Comparison of ENCODE assay signal across 12 mouse cellular contexts in the genomic region with DNA sequence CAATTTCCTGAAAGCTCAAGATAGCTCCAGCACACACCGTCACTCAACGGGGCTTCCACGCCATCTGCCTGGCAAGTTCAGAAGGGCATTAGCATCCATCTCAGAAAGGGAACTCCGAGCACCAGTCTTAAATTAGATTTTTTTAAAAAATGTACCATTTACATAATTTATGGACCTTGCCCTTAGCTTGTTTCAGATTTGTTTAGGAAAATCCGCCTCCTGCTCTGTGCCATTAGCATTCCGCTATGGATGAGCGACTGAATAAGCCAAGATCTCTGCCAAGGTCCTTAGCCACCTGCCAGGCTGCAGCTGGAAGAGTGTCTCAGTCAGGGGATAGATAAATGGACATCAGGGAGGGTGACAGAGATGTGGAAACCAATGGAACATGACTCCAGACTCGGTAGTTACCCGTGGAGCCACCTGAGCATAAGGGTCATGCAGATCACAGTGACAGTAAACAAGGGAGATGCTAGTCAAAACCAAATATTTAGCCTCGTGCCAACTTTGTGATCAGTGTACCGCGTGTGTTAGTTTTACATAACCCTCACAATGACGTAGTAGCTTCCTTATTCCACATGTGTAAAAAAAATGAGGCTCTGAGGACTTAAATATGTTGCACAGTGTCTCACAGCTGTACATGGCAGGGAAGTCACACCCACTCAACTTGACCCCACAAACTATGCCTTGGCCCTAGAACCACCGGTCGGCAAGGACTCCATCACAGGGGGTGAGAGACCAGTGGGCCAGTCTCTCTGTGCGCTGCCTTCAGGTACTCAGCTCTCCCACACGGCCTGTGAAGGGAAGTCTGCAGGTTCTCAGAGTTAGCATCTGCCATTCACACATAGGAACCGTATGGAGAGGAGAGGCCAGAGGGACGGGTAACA. TPM values are rescaled to one million over a fixed set of nuclear protein-coding genes. Genes with fewer than 3 reads are reported as not detected.
DNase-seq lines count a peak whose midpoint lies in the region; ATAC-seq and TF ChIP-seq lines count a peak whose summit lies in the region.
"Had no signal": no experiment of that assay in that cellular context is flagged by ENCODE, and none has a peak within 500 bp of the region (broad histone marks: within the 10 kb centered on the region; RNA-seq: fewer than 3 reads in every experiment).

No protein-coding gene starts in this region.

- peaks cover 34% of the 10 kb centered on the region for H3K4me1 ChIP-seq in liver, adult 2 months (ENCODE audit: control insufficient read depth, insufficient read depth, low read length)
- H3K4me1 ChIP-seq in liver, embryonic 12.5 days, result peaks cover 7% of the 10 kb centered on the region; the same call in 1 of the 2 replicates
- peaks cover 25% of the 10 kb centered on the region for H3K4me1 ChIP-seq in kidney, embryonic 15.5 days
- peaks cover 6% of the 10 kb centered on the region; the same call in 1 of the 2 replicates for H3K4me1 ChIP-seq in neural tube, embryonic 15.5 days
- H3K4me1 ChIP-seq: embryonic facial prominence, embryonic 13.5 days had no signal

- H3K4me2 ChIP-seq in liver, embryonic 12.5 days, result no peak overlapping the region
- H3K4me2 ChIP-seq in kidney, embryonic 15.5 days, result no peak overlapping the region
- H3K4me2 ChIP-seq in neural tube, embryonic 15.5 days, result no peak overlapping the region
- H3K4me2 ChIP-seq: embryonic facial prominence, embryonic 13.5 days had no signal

- no peaks in the 10 kb centered on the region for H3K27me3 ChIP-seq in liver, adult 2 months (ENCODE audit: control insufficient read depth, insufficient read depth, low read length)
- H3K27me3 ChIP-seq in liver, embryonic 12.5 days (replicated peaks), result no peaks in the 10 kb centered on the region
- H3K27me3 ChIP-seq in kidney, embryonic 15.5 days, result no peaks in the 10 kb centered on the region
- H3K27me3 ChIP-seq in neural tube, embryonic 15.5 days (replicated peaks), result no peaks in the 10 kb centered on the region
- H3K27me3 ChIP-seq: embryonic facial prominence, embryonic 13.5 days; megakaryocyte, embryonic 14.5 days had no signal

- peaks cover 7% of the 10 kb centered on the region; the same call in 1 of the 2 replicates for H3K36me3 ChIP-seq in liver, adult 2 months (ENCODE audit: control insufficient read depth, insufficient read depth, low read length)
- no peaks in the 10 kb centered on the region for H3K36me3 ChIP-seq in liver, embryonic 12.5 days
- H3K36me3 ChIP-seq in kidney, embryonic 15.5 days, result no peaks in the 10 kb centered on the region
- H3K36me3 ChIP-seq in neural tube, embryonic 15.5 days, result no peaks in the 10 kb centered on the region
- H3K36me3 ChIP-seq: embryonic facial prominence, embryonic 13.5 days; limb, embryonic 10.5 days had no signal

- peak overlapping the region; percentile 91 for H3K27ac ChIP-seq in liver, adult 2 months (replicated peaks; ENCODE audit: insufficient read depth, low read depth, low read length)
- no peak overlapping the region for H3K27ac ChIP-seq in liver, embryonic 12.5 days
- peak overlapping the region; percentile 84 for H3K27ac ChIP-seq in kidney, embryonic 15.5 days
- peak overlapping the region; percentile 18 for H3K27ac ChIP-seq in neural tube, embryonic 15.5 days (replicated peaks)
- H3K27ac ChIP-seq: embryonic facial prominence, embryonic 13.5 days; limb, embryonic 10.5 days had no signal

- 0 out of 2 replicates have a peak, but pooled peaks have one; percentile 8 for TF ChIP-seq CTCF in liver, adult 2 months (IDR thresholded peaks at IDR 0.05; ENCODE audit: low read depth, low read length)

- WGBS in liver, adult 2 months, result 22% methylated on average over 19 of the region's 19 CpGs
- WGBS in liver, embryonic 12.5 days (ENCODE audit: insufficient replicate concordance), result 67% methylated on average over 19 of the region's 19 CpGs
- WGBS in kidney, embryonic 15.5 days, result 48% methylated on average over 19 of the region's 19 CpGs
- WGBS in neural tube, embryonic 15.5 days, result 57% methylated on average over 19 of the region's 19 CpGs

- intact Hi-C loops in gastrocnemius, postnatal 14 days (cut with DNase I; ENCODE audit: low total_unique reads), result no loop called here

- peak overlapping the region; percentile 22 for H3K9ac ChIP-seq in liver, adult 2 months (ENCODE audit: low read depth, low read length)
- H3K9ac ChIP-seq in liver, embryonic 12.5 days, result no peak overlapping the region
- H3K9ac ChIP-seq in kidney, embryonic 15.5 days, result no peak overlapping the region
- no peak overlapping the region for H3K9ac ChIP-seq in neural tube, embryonic 15.5 days (replicated peaks)
- H3K9ac ChIP-seq: embryonic facial prominence, embryonic 13.5 days had no signal

- no peak overlapping the region for H3K4me3 ChIP-seq in liver, adult 2 months (ENCODE audit: insufficient read depth, low read depth, low read length)
- H3K4me3 ChIP-seq in liver, embryonic 12.5 days, result no peak overlapping the region
- H3K4me3 ChIP-seq in kidney, embryonic 15.5 days (replicated peaks), result no peak overlapping the region
- H3K4me3 ChIP-seq in neural tube, embryonic 15.5 days (replicated peaks), result no peak overlapping the region
- H3K4me3 ChIP-seq: embryonic facial prominence, embryonic 13.5 days; limb, embryonic 10.5 days; megakaryocyte, embryonic 14.5 days had no signal

- TF ChIP-seq POLR2A in liver, adult 2 months (IDR thresholded peaks at IDR 0.05; ENCODE audit: extremely low read depth, insufficient read depth, low read length), result no peak

- H3K79me2 ChIP-seq in liver, adult 2 months (ENCODE audit: control insufficient read depth, insufficient read depth, low read length), result peaks cover 39% of the 10 kb centered on the region

- H3K9me3 ChIP-seq in liver, embryonic 12.5 days (replicated peaks), result no peaks in the 10 kb centered on the region
- H3K9me3 ChIP-seq in kidney, embryonic 15.5 days (replicated peaks), result no peaks in the 10 kb centered on the region
- no peaks in the 10 kb centered on the region for H3K9me3 ChIP-seq in neural tube, embryonic 15.5 days (replicated peaks)
- H3K9me3 ChIP-seq: embryonic facial prominence, embryonic 13.5 days; limb, embryonic 10.5 days; megakaryocyte, embryonic 14.5 days had no signal

- ATAC-seq in liver, embryonic 12.5 days, result no peak
- ATAC-seq in granulocyte monocyte progenitor cell, adult 5-6 weeks (replicated peaks; ENCODE audit: poor library complexity, severe bottlenecking), result peak; percentile 54
- ATAC-seq in kidney, embryonic 15.5 days (replicated peaks; ENCODE audit: low FRiP score), result peak; percentile 70
- peak; percentile 73 for ATAC-seq in neural tube, embryonic 15.5 days (ENCODE audit: low FRiP score)

- DNase-seq in liver, adult 2 months (ENCODE audit: extremely low read depth, low read depth, low spot score), result peak; percentile 99
- DNase-seq in gastrocnemius, postnatal 14 days, result no peak
- DNase-seq in right cerebral cortex, postnatal 25 days, result no peak
- DNase-seq: gastrocnemius, postnatal 10 days had no signal

RNA-seq across cellular contexts. Expression of a gene that starts 58.2 kb away (rescaled TPM):
- 0.65 and 0.67 TPM in 2 replicates for total RNA-seq in liver, adult 2 months (2014; rRNA removed)
- not detected in 2 replicates for polyA plus RNA-seq in liver, adult 2 months (2012; rRNA removed)
- polyA plus RNA-seq in liver, embryonic 12.5 days (2016; fragmentation: Nextera tagmentation; extraction: Ambion mirVana), result 0.18 TPM in 1 of 2 replicates, not detected in the other
- not detected in 2 replicates for total RNA-seq in granulocyte monocyte progenitor cell, adult 5-6 weeks (2014; fragmentation: Nextera tagmentation)
- not detected in 2 replicates for total RNA-seq in granulocyte monocyte progenitor cell, adult 5-6 weeks (2017)
- polyA plus RNA-seq in kidney, embryonic 15.5 days (2015; fragmentation: Nextera tagmentation; extraction: Ambion mirVana), result 0.42 and 0.65 TPM in 2 replicates
- 0.14 TPM in 1 of 2 replicates, not detected in the other for polyA plus RNA-seq in neural tube, embryonic 15.5 days (2015; fragmentation: Nextera tagmentation; extraction: Ambion mirVana)
- under 1 TPM; 0.21 to 0.22 TPM for total RNA-seq in gastrocnemius, postnatal 14 days (2021)
- polyA plus RNA-seq: cerebellum, adult 2 months; embryonic facial prominence, embryonic 13.5 days had no signal
